Mouse (Mus musculus): ENCODE data around the gene Top3a.

The Top3a gene

DNA sequence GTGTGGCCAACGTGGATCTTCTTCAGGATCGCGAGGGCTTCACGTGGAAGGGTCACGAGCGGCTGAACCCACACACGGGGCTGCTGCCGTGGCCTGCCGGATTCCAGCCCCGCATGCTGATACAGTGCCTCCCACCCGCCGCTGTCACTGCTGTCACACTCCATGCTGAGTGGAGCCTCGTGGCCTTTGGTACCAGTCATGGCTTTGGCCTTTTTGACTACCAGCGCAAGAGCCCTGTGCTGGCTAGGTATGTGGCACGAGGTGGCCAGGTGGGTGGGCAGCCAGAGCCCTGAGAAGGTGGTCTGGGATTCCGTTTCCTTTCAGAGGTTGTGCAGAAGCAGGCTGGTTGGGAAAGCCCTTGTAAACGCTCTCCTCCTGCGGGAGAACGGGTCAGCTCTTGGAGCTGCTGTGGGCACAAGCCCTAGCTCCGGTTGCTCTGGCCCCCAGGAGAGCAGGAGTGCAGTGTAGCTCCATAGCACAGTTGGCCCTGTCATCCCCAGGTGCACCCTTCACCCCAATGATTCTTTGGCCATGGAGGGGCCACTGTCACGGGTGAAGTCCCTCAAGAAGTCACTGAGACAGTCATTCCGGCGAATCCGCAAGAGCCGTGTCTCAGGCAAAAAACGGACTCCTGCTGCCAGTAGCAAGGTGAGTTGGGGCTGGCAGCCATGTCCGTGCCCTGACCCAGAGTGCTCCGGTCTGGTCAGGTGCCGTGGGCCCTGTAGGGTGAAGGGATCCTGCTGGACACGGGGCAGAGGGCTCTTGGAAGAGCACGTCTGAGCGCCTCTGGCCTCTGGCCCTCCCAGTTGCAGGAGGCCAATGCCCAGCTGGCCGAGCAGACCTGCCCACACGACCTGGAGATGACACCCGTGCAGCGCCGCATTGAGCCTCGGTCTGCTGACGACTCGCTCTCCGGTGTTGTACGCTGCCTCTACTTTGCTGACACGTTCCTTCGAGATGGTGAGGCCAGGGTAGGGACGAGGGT, 67.4 kb downstream of the Top3a start:
- no peak for DNase-seq

- no peak for DNase-seq
Observed at GRCm38 (mm10) chr11:60708631-60709030, 68.5 kb downstream of the Top3a start.

GRCm38 (mm10) chr11:60707672-60708071, 69.5 kb downstream of the Top3a start:
- no peak for DNase-seq

GRCm38 (mm10) chr11:60706696-60707480, 70.3 kb downstream of the Top3a start:
- no peak for DNase-seq

GRCm38 (mm10) chr11:60706076-60706475, 71.1 kb downstream of the Top3a start:
- no peak for DNase-seq

DNA sequence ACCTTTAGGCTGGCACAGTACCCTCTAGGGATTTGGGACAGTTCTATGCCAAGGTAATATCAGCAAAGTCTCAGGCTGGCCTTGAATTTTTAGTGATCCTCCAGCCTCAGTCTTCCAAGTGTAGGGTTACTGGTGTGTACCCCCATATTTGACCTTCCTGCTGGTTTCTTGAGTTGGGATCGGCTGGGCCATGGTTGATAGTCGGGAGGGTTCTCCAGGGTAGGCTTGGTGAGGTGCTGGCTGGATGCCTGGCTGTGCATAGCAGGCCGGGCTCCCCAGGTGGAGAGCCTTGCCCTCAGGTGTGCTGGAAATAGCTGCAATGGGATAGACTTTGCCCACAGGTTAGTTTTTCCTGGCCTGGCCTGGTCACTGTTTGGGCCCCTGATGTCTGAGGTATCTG, 71.9 kb downstream of the Top3a start:
- no peak for DNase-seq

DNA sequence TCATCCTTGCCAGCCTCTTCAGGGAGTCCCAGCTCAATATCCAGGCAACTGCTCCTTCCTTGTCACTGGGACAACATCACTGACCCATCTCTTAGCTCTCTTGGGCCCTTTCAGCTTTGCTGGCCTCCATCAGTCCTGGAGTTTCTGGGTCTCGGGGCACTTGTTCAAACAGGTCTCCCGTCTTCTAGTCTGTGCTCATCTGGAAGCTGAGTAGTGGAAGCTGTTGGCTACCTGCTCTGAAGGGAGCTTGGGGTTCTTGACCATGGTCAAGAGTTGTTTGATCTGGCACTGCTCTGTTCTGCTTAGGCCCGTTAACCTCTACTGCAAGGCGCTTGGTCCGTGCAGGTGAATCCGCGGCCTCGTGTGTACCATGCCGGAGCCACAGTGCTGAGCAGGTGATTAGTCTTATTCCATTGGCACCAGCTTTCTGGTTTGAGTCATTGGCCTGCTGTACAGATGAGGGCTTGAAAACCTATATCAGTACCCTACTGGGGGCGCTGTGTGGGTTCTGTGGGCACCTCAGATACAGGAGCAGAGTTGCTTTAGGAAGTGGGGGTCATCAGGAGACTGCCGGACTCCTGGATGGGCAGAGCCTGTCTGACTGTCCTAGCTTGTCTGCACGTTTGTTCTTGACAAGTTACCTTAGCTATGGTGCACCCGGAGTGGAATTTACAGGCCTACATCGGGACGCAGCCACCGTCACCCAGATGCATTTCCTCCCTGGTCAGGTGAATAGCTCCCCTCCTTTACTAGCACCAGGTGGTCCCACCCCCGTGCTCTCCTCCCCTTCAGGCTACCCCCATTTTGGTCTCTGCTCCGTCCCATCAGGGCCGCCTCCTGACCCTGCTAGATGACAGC, 72.9 kb downstream of the Top3a start:
- no peak for DNase-seq

- peak; percentile 73 for DNase-seq
Observed at GRCm38 (mm10) chr11:60703131-60703530, 74.0 kb downstream of the Top3a start.

DNA sequence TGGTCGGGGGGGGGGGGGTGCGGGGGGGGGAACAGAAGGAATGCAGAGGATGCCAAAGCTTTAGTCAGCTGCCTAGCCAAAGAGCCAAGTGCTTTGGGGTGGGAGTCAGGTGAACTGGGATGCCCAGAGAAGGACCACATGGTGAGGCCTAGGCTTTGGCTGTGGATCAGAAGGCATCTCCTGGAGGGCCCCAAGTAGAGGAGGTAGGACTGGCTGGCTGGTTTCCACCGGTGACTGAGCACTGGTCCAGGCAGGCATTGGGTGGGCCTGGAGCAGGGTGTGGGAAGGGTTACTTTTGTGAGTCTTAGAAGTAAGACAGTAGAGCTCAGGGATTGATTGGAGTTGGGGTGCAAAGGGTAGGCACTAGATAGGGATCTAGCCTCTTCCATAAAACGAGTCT, 75.6 kb downstream of the Top3a start:
- DNase-seq = no peak

DNA sequence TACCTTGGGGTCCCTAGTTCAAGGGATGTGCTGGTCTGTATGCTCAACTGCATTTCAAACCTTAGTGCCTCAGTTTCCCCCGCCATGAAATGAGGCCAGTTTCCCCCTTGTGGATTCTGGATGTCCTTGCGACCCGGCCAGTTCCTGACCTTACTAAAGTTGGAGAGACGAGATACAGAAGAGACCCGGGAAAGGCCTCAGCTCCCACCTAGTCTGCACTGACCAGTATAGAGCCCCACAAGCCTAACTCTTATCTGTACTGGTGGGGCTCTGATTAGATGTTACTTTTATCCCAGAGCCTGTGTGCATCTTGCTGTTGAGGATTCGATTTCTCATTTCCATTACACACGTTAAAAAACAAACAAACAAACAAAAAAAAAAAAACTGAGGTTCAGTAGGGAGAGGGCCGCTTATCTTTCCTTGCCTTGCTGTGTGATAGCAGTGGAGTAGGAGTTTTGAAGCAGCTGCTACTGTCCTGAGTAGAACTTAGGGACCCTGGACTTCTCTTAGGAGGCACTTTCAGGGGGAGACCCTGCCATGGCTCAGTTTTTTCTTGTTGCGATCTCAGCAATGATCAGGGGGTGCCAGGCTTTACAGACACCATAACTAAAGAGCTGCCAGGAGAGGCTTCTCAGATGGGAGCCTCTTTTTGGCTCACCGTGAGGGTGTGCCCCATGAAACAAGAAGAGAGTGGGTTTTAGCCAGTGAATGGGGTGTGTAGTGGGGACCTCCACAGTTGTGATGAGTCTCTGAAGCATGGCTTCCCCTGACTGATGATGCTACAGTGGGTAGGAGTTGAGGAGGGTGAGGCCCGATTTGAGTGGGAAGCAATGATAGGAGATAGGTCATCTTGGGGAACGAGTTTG, 76.6 kb downstream of the Top3a start:
- DNase-seq = no peak

- peak; percentile 87 for DNase-seq
Observed at GRCm38 (mm10) chr11:60699524-60700075, 77.6 kb downstream of the Top3a start, which contains the start of gene Llgl1. Gene Llgl1 (plus strand): TSS chr11:60699723.

DNA sequence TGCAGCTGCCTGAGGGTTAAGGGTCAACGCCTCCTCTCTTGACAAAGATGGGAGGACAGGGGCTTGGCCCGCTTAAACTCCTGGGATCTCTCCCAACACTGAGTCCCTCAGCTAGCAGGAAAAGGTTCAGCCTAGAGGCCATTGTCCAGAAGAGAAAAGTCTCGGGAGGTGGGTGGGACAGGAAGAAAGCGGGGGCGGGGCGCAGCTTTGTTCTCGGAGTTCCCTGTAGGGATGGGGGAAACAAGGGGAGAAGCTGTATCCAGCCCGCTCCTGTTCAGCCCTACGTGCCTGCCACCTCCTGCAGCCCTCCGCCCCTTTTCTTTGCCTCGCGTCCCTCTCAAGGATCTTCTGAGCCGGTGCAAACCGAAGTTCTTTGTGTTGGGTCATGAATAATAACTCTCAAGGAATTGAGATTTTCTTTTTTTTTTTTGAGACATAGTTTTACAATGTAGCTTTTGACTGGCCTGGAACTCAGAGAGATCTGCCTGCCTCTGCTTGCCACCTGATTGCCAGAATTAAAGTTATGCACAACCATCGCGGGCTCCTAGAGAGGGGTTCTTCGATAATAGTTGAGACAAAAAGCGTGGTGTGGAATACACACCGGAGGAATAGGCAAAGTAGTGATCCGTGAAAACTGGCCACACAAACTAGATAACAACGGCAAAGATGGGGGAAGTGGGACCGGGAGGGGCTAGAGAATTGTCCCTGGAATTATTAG, 78.2 kb downstream of the Top3a start:
- peak; percentile 52 for DNase-seq

DNA sequence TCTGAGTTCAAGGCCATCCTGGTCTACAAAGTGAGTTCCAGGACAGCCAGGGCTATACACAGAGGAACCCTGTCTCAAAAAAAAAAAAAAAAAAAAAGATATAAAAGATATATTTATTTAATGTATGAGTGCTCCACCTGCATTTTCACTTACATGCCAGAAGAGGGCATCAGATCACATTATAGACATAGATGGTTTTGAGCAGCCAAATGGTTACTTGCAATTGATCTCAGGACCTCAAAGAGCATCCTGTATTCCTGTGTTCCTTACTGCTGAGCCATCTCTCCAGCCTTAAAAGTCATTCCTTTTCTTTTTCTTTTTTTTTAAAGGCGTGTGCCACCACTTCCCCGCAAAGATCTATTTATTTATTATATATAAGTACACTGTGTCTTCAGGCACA, 79.6 kb downstream of the Top3a start:
- no peak for DNase-seq

DNA sequence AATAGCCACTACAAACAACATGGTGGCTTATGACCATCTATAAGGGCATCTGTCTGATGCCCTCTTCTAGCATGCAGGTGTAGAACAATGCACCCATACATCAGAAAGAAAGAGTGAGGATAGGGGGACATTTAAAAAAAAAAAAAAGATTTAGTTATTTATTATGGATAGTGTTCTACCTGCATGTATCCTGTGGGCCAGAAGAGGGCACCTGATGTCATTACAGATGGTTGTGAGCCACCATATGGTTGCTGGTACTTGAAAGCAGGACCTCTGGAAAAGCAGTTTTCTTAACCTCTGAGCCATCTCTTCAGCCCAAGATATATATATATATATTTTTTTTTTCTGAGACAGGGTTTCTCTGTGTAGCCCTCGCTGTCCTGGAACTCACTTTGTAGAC, 81.0 kb downstream of the Top3a start:
- no peak for DNase-seq
